Mouse (Mus musculus) myocyte (in vitro differentiated cells): ENCODE results near the gene Gm45799.

Experiments used
- POLR2A ChIP-seq: IDR thresholded peaks from one replicate; pipeline ENCODE4 v1.6.1; 2011; ENCODE audit warnings: low read depth, mild to moderate bottlenecking, control low read depth, moderate library complexity; ENCODE audit not compliant: insufficient read length
- USF1 ChIP-seq: IDR thresholded peaks from one replicate; pipeline ENCODE4 v1.6.1; 2011; ENCODE audit warnings: low read depth, mild to moderate bottlenecking, control low read depth, moderate library complexity

- no peak for TF ChIP-seq USF1
- peak; percentile 89 for TF ChIP-seq POLR2A
Observed at GRCm38 (mm10) chr7:105633127-105633800, 7.1 kb upstream of the Gm45799 start, which contains the start of gene Trim3.
